Mouse (Mus musculus) skeletal muscle tissue, adult 2 months (tissue): Measurements from ENCODE around the gene Leng1.

Experiments used
- DNase-seq: peaks from one replicate; pipeline ENCODE4 v3.0.0-alpha.2; 2012; ENCODE audit warnings: low read depth, low spot score

Gene Leng1

GRCm38 (mm10) chr7:3692382-3692986, 26.8 kb upstream of the Leng1 start, which contains the start of gene Tsen34:
Tsen34 (plus strand) TSS chr7:3692863.
- DNase-seq, result no peak

GRCm38 (mm10) chr7:3691919-3692318, 26.3 kb upstream of the Leng1 start:
- no peak for DNase-seq

- no peak for DNase-seq
These were observed 20.0 kb upstream of the Leng1 start for GRCm38 (mm10) chr7:3685400-3686187.

GRCm38 (mm10) chr7:3684698-3685097, 19.1 kb upstream of the Leng1 start:
- DNase-seq, result no peak

- no peak for DNase-seq
These were observed 18.4 kb upstream of the Leng1 start for GRCm38 (mm10) chr7:3683908-3684550.

GRCm38 (mm10) chr7:3677342-3677741, 11.7 kb upstream of the Leng1 start, which contains the start of gene Tmc4:
Tmc4 (minus strand) TSS chr7:3677553.
- no peak for DNase-seq

GRCm38 (mm10) chr7:3676371-3676770, 10.7 kb upstream of the Leng1 start:
- no peak for DNase-seq

- DNase-seq, result no peak
These were observed 9.5 kb upstream of the Leng1 start for GRCm38 (mm10) chr7:3675228-3675548.

- peak; percentile 55 for DNase-seq
These were observed 9.0 kb upstream of the Leng1 start for GRCm38 (mm10) chr7:3674507-3675227.

- DNase-seq, result no peak
These were observed 1.3 kb upstream of the Leng1 start for GRCm38 (mm10) chr7:3666921-3667391.

GRCm38 (mm10) chr7:3664524-3665214, 971 bp downstream of the Leng1 start:
- DNase-seq, result no peak

- no peak for DNase-seq
These were observed 7.1 kb downstream of the Leng1 start for GRCm38 (mm10) chr7:3658578-3658977.

GRCm38 (mm10) chr7:3656966-3657365, 8.7 kb downstream of the Leng1 start:
- no peak for DNase-seq

GRCm38 (mm10) chr7:3646641-3647040, 19.0 kb downstream of the Leng1 start:
- no peak for DNase-seq

GRCm38 (mm10) chr7:3646188-3646587, 19.5 kb downstream of the Leng1 start:
- DNase-seq, result no peak

- no peak for DNase-seq
These were observed 20.1 kb downstream of the Leng1 start for GRCm38 (mm10) chr7:3645488-3646025.

GRCm38 (mm10) chr7:3644672-3645487, 20.8 kb downstream of the Leng1 start, which contains the start of gene Cnot3:
Cnot3 (plus strand) TSS chr7:3645268.
- peak; percentile 99 for DNase-seq

GRCm38 (mm10) chr7:3644348-3644671, 21.3 kb downstream of the Leng1 start:
- DNase-seq, result no peak

- no peak for DNase-seq
These were observed 21.8 kb downstream of the Leng1 start for GRCm38 (mm10) chr7:3643843-3644242.

GRCm38 (mm10) chr7:3643412-3643811, 22.2 kb downstream of the Leng1 start:
- DNase-seq, result no peak
